Mouse (Mus musculus) ES-Bruce4 (cell line): ENCODE data around the gene Dlgap1.

Experiments used
- CTCF ChIP-seq: IDR thresholded peaks from one replicate; pipeline ENCODE4 v1.8.1; 2011; ENCODE audit warnings: low read depth, low read length
- EP300 ChIP-seq: IDR thresholded peaks from 2 replicates; pipeline ENCODE4 v1.6.1; 2011; ENCODE audit warnings: low read depth, low read length; ENCODE audit not compliant: insufficient read depth
- POLR2A ChIP-seq: IDR thresholded peaks from one replicate; pipeline ENCODE4 v1.8.1; 2011; ENCODE audit warnings: low read length; ENCODE audit not compliant: insufficient read depth

DNA sequence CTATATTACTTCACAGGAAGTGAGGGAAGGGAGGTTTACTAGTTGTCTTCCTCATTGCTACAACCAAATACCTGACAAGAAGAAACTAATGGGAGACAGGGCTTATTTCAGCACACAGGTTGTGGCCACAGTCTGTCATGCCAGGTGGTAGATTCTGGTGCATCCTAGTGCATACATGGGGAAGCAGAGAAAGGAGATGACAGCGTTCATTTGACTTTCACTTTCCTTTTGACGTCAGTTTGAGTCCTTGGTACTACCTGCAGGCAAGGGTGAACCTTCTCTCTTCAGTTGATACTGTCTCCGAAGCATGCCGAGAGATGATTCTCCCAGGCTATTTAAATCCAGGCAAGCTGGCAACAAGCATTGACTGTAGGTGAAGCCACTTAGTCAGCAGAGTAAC, 516.8 kb downstream of the Dlgap1 start:
- TF ChIP-seq CTCF (no peak), EP300 (no peak), POLR2A (no peak)
